In the genomic region with DNA sequence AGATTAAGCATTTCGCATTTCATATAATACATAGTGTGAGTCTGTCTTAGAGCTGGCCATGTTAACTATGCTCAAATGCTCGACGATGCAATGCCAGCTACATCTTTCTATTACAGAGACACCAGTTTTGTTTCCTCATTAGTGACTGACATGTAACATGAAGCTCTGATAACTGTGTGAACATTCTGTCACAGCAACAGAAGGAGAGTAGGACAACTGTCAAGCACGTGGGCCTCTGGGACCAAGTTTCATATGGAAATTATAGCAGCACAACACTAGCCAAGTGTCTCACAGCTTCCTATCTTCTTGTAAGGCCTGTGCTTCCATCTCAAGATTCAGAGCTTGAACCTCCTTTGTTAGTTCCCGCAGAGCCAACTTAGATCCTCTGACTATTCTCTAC, we compare ENCODE assay signal across 17 mouse cellular contexts.
DNase-seq lines count a peak whose midpoint lies in the region; ATAC-seq lines count a peak whose summit lies in the region.
"Had no signal": no experiment of that assay in that cellular context is flagged by ENCODE, and none has a peak within 500 bp of the region (broad histone marks: within the 10 kb centered on the region; RNA-seq: fewer than 3 reads in every experiment).

No protein-coding gene starts in this region.

- no peak overlapping the region for H3K9ac ChIP-seq in forebrain, embryonic 13.5 days
- H3K9ac ChIP-seq in forebrain, embryonic 11.5 days (ENCODE audit: low read length) = no peak overlapping the region
- H3K9ac ChIP-seq in midbrain, embryonic 11.5 days (ENCODE audit: low read length) = no peak overlapping the region
- H3K9ac ChIP-seq in midbrain, embryonic 13.5 days (replicated peaks) = no peak overlapping the region
- H3K9ac ChIP-seq: limb, embryonic 12.5 days; liver, embryonic 12.5 days had no signal

- peaks cover 34% of the 10 kb centered on the region for H3K4me1 ChIP-seq in forebrain, embryonic 13.5 days
- H3K4me1 ChIP-seq in forebrain, embryonic 11.5 days (replicated peaks; ENCODE audit: control insufficient read depth, insufficient read depth, low read length) = peaks cover 4% of the 10 kb centered on the region; the same call in 1 of the 2 replicates
- H3K4me1 ChIP-seq in midbrain, embryonic 11.5 days (ENCODE audit: control insufficient read depth, insufficient read depth, low read length) = peaks cover 9% of the 10 kb centered on the region; the same call in 1 of the 2 replicates
- peaks cover 33% of the 10 kb centered on the region for H3K4me1 ChIP-seq in midbrain, embryonic 13.5 days (replicated peaks)
- H3K4me1 ChIP-seq: limb, embryonic 12.5 days; liver, embryonic 12.5 days had no signal

- H3K27ac ChIP-seq in forebrain, embryonic 13.5 days = no peak overlapping the region
- no peak overlapping the region for H3K27ac ChIP-seq in forebrain, embryonic 11.5 days (ENCODE audit: low read depth, low read length)
- no peak overlapping the region for H3K27ac ChIP-seq in midbrain, embryonic 11.5 days (ENCODE audit: low read depth, low read length)
- H3K27ac ChIP-seq in midbrain, embryonic 13.5 days = no peak overlapping the region
- H3K27ac ChIP-seq: limb, embryonic 12.5 days; liver, embryonic 12.5 days had no signal

- no peak for DNase-seq in forebrain, embryonic 11.5 days (ENCODE audit: low spot score)
- peak; percentile 36 for DNase-seq in layer of hippocampus, adult 11-12 months (ENCODE audit: low spot score)
- DNase-seq in layer of hippocampus, postnatal 36 days = no peak
- peak; percentile 39 for DNase-seq in midbrain, embryonic 11.5 days (ENCODE audit: low spot score, missing footprints)
- peak; percentile 60 for DNase-seq in telencephalon, adult 2 months (ENCODE audit: low read depth, low spot score)
- DNase-seq in thymus, postnatal 0 days (ENCODE audit: low spot score) = no peak
- DNase-seq: adrenal gland, adult 2 months; kidney, adult 2 months; kidney, postnatal 10 days; lung, adult 2 months; spleen, adult 18-20 months; thymus, adult 2 months had no signal

- H3K4me3 ChIP-seq in forebrain, embryonic 13.5 days = no peak overlapping the region
- H3K4me3 ChIP-seq in forebrain, embryonic 11.5 days (ENCODE audit: low read depth, low read length) = no peak overlapping the region
- no peak overlapping the region for H3K4me3 ChIP-seq in midbrain, embryonic 11.5 days (ENCODE audit: low read depth, low read length)
- H3K4me3 ChIP-seq in midbrain, embryonic 13.5 days (replicated peaks) = no peak overlapping the region
- H3K4me3 ChIP-seq: limb, embryonic 12.5 days; liver, embryonic 12.5 days had no signal

- H3K4me2 ChIP-seq in forebrain, embryonic 13.5 days = no peak overlapping the region
- H3K4me2 ChIP-seq in forebrain, embryonic 11.5 days (ENCODE audit: low read depth, low read length, severe bottlenecking) = no peak overlapping the region
- H3K4me2 ChIP-seq in midbrain, embryonic 11.5 days = no peak overlapping the region
- H3K4me2 ChIP-seq in midbrain, embryonic 13.5 days (replicated peaks) = no peak overlapping the region
- H3K4me2 ChIP-seq: limb, embryonic 12.5 days; liver, embryonic 12.5 days had no signal

- 78% methylated on average over 5 of the region's 5 CpGs for WGBS in forebrain, embryonic 13.5 days
- WGBS in forebrain, embryonic 11.5 days = 93% methylated on average over 5 of the region's 5 CpGs
- 82% methylated on average over 5 of the region's 5 CpGs for WGBS in midbrain, embryonic 11.5 days
- whole genome bisulfite sequencing in midbrain, embryonic 13.5 days = 80% methylated on average over 5 of the region's 5 CpGs

- no peaks in the 10 kb centered on the region for H3K36me3 ChIP-seq in forebrain, embryonic 13.5 days (ENCODE audit: poor library complexity, severe bottlenecking)
- H3K36me3 ChIP-seq in forebrain, embryonic 11.5 days (ENCODE audit: control insufficient read depth, insufficient read depth, low read length) = no peaks in the 10 kb centered on the region
- no peaks in the 10 kb centered on the region for H3K36me3 ChIP-seq in midbrain, embryonic 11.5 days (ENCODE audit: control insufficient read depth, insufficient read depth, low read length)
- H3K36me3 ChIP-seq in midbrain, embryonic 13.5 days = no peaks in the 10 kb centered on the region
- H3K36me3 ChIP-seq: limb, embryonic 12.5 days; liver, embryonic 12.5 days had no signal

- no peaks in the 10 kb centered on the region for H3K9me3 ChIP-seq in forebrain, embryonic 13.5 days (replicated peaks)
- H3K9me3 ChIP-seq in forebrain, embryonic 11.5 days (ENCODE audit: control insufficient read depth, low read length) = no peaks in the 10 kb centered on the region
- no peaks in the 10 kb centered on the region for H3K9me3 ChIP-seq in midbrain, embryonic 11.5 days (ENCODE audit: control insufficient read depth, low read length)
- H3K9me3 ChIP-seq in midbrain, embryonic 13.5 days = no peaks in the 10 kb centered on the region
- H3K9me3 ChIP-seq: limb, embryonic 12.5 days; liver, embryonic 12.5 days had no signal

- H3K27me3 ChIP-seq in forebrain, embryonic 13.5 days = no peaks in the 10 kb centered on the region
- no peaks in the 10 kb centered on the region for H3K27me3 ChIP-seq in forebrain, embryonic 11.5 days (ENCODE audit: control insufficient read depth, insufficient read depth, low read length)
- no peaks in the 10 kb centered on the region for H3K27me3 ChIP-seq in midbrain, embryonic 11.5 days (ENCODE audit: control insufficient read depth, insufficient read depth, low read length)
- H3K27me3 ChIP-seq in midbrain, embryonic 13.5 days = no peaks in the 10 kb centered on the region
- H3K27me3 ChIP-seq: limb, embryonic 12.5 days; liver, embryonic 12.5 days had no signal

- ATAC-seq in forebrain, embryonic 13.5 days = peak; percentile 80
- no peak for ATAC-seq in forebrain, embryonic 11.5 days (replicated peaks; ENCODE audit: low FRiP score)
- no peak for ATAC-seq in midbrain, embryonic 11.5 days (ENCODE audit: low FRiP score)
- ATAC-seq in midbrain, embryonic 13.5 days = no peak
- ATAC-seq: inflammation-experienced regulatory T-cells, adult 6 months; liver, embryonic 12.5 days had no signal

Comparison
In these comparisons a context has a peak if more than half of its experiments do, and no peak if none do; other contexts are left out.
1. DNase-seq: peak in layer of hippocampus, adult 11-12 months (single experiment), midbrain, embryonic 11.5 days (single experiment) and telencephalon, adult 2 months (single experiment); none in forebrain, embryonic 11.5 days (single experiment), layer of hippocampus, postnatal 36 days (0 of 2) and thymus, postnatal 0 days (single experiment).